Mouse (Mus musculus) monocyte, adult 5-6 weeks (primary cell): ENCODE results near the gene Nln. TPM values are rescaled to one million over a fixed set of nuclear protein-coding genes. Genes with fewer than 3 reads are reported as not detected.

Source experiments
- ATAC-seq: fragments of 153-309, 156-312 bp; replicated peaks from 2 replicates; pipeline ENCODE4 v1.8.0; 2017; ENCODE audit warnings: mild to moderate bottlenecking; ENCODE audit not compliant: low TSS enrichment, insufficient number of reproducible peaks, severe bottlenecking, poor library complexity, low FRiP score
- total RNA-seq: library from RNA; stranded (forward); fragments of 200-1000, 200-491, 200-594 nt; gene quantifications from 3 replicates; pipeline ENCODE4 v1.2.3, GENCODE M21; 2017

The Nln gene
- total RNA-seq, 1 experiment from 2014 or later, result 84.6 TPM

DNA sequence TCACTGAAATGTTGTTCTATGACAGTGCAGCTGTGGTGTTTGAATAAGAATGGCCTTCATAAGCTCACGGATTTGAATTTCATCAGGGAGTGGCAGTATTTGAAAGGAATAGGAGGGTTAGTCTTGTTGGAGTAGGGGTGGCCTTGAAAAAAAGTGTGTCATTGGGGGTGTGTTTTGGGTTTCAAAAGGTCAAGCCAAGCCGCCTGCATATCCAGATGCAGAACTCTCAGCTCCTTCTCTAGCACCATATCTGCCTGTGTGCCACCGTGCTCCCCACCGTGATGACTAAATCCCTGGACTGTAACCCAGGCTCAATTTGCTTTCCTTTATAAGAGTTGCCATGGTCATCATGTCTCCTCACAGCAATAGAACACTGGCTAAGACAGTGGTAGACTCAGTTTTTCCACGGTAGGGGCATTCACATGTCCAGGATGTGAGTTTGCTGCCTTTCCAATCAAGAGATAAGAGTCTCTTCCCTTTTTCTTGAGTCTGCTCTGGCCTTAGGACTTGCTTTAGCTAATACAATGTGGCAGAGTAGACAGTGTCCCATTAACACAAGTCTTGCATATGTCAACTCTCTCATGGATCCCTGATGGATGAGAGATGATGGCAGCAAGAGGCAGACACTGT lies 7.7 kb downstream of the Nln start:
- ATAC-seq, result no peak

DNA sequence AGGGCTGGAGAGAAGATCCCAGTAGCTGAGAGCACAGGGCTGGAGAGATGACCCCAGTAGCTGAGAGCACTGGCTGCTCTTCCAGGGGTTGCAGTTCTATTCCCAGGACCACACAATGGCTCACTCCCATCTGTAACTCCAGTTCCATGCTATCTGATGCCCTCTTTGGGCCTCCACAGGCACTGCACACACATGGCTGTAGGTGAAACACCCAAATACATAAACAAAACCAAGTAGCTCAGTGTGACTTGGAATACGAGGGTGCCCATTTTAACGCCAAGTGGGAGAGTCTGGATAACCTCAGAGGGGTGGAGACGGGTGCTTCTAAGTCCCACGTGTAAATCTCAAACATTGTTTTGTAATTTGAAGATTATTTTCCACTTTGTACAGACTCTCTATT lies 9.0 kb downstream of the Nln start:
- no peak for ATAC-seq

DNA sequence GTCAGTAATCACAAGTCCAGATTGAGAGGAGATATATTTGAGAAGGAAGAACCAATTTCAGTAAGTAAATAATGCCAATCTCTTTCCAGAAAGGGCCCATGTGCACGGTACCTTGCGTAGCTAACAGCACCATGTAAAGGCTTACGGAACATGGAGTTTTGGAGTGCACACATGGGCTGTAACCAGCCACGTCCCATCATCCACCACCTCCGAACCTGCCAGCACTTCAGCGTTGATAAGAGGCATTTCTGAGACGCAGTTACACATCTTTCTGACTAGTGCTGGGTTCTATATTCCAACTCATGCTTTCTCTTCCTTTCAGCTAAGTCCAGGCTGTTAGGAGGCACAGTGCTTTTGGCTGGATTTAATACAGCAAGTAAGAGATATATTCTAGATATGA lies 12.2 kb downstream of the Nln start:
- ATAC-seq, result no peak

DNA sequence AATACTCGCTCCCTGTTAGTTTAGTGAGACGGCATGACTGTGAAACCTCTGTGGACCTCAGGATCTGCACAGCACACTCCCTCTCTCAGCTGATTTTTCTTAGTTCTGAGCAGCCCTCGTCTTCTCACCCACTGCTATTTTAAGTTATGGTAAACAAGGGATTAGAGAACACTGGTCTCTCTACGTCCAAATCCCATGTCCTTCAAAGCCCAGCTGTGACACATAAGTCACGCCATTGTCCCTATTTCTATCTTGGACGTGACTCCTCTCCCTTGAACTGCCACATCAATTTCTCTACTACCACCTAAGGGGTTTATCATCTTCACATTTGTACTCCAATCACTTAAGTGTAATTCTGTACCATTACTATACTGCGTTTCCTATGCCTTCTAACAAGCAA lies 13.5 kb downstream of the Nln start:
- ATAC-seq, result no peak

DNA sequence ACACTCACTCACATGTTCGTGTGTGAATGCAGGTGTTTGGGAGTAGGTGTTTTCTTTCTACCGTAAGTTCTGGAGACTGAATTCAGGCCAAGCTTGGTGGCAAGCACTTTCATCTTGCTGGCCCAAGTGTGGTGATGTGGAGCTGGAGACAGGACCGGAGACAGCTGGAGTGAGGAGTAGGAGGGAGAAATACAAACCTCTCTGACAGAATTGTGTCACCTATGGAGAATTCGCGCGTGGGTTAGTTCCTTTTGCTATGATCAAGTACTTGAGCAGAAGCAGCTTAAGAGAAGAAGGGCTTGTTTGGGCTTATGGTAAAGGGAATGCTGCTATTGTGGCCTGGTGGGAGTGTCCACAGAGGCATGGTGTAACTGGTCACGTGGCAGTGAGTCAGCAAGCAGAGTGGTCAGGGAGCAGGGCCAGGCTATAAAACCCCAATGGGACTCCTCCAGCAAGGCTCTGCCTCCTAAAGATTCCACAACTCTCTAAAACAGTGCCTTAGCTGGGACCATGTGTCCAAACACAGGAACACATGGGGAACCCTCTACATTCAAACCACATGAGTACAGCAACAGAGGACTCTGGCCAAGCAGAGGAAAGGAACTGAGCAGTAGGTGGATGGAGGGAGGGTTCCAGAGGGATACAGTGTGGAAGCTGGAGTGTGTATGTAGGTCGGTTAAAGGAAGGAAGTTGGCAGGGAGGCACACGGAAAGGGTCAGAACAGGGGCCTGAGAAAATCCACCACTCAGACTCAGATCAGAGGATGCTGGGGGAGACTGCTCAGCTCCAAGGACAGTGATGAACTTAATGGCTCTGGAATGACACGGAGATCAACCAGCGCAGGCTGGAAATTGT lies 14.7 kb downstream of the Nln start:
- ATAC-seq, result no peak

DNA sequence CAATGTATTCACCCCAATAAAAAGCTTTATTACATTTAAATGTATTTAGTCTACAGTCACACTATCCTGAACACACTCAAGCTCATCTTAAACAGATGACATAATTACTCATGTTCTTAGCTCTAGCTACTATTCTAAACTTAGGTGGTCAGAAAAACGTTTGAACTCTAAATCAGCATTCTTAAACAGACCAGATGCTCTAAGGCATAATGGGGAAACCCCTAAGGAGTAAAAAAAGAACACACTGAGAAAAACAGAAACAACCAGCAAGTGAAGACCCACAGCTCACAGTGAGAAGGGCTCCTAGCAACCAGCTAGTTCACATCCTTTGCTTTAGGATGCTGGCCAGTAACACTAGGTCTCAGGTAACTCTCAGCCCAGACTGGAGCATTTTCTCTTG lies 17.7 kb downstream of the Nln start:
- ATAC-seq, result no peak

DNA sequence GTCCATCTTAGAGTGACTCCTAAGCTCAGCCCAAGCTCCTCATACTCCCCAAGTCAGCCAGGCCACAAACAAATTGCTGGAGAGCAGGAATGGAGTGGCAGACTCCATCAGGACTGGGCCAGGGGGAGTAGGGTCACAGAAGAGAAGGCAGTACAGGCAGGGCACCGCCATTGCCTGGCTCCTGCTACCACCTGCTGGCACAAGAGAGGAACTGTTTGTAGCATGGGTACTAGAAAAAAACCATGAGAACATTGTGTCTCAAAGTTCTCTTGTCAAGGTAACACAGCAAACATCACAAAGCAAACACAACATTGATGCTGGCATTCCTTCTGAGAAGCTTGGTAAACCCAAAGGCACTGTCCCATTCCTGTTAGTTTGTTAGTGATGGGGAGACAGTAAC lies 20.0 kb downstream of the Nln start:
- ATAC-seq, result peak; percentile 37; the same call in 1 of the 2 replicates

DNA sequence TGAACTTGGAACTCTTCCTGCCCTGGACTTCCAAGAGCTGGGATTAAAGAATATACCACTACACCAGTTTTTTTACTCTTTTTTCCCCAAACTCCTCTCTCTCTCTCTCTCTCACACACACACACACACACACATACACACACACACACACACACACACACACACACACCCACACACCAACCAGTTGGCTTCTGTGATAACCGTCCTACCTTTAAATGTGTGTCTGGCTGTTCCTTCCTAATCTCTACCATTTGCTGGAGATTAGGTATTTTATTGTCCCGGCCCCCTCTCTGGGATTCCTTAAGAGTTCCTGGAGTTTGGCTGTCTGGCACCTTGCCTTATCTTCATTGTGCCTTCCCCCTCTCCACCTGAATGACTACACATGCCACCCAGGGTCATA lies 24.8 kb downstream of the Nln start:
- ATAC-seq, result no peak

DNA sequence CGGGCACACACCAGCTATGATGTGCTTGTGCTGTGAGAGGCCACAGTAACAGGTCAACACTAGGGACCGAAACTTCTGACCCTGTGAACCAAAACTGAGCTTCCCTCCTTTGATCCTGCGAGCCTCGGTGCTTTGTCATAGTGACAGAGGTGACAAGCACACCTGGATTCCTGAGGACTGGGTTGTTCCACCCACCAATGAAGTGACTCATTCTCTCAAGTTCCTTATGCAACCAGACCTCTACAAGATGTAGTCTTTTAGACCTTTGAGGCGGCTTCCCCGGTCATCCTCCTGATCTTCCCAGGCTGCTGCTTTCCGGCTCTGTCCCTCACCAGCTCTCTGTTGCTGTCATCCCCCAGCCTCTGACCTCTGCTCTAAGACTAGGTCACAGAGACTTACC lies 26.9 kb downstream of the Nln start:
- ATAC-seq, result no peak

DNA sequence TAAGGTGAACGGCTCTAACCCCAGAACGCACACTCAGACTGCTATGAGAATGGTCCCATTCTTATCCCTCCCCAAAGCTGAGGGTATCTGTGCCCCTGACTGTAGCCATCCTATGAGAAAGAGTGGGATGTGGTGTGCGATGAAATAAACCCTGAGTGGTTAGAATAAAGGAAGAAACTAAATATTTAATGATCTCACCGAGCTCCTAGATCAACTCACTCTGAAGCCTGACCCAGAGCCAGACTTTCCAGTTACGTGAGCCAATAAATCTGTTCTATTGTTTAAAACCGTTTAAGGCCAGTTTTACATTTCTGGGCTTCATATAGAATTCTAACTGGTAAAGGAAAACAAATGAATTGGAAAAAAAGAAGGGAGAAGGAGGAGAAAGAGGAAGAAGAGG lies 32.4 kb downstream of the Nln start:
- ATAC-seq, result no peak

DNA sequence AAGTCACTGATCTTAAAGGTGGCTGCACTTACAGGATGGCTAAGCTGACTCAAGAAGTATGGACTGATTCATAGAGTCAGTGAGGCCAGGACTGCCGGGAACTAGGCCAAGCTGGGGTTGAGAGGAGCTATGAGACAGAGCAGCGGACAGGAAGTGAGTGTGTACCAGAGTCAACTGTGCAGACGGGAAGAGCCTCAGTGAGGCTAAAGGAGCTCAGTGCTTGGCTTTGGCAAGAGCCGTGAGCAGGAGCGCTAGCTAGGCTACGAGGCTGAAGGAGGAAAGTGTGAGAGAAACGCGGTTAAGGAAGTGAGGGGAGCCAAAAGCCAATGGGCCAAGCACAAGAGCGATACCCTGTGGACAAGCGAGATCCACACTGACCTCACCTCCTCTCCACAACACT lies 34.7 kb downstream of the Nln start:
- no peak; the same call in 1 of the 2 replicates for ATAC-seq

DNA sequence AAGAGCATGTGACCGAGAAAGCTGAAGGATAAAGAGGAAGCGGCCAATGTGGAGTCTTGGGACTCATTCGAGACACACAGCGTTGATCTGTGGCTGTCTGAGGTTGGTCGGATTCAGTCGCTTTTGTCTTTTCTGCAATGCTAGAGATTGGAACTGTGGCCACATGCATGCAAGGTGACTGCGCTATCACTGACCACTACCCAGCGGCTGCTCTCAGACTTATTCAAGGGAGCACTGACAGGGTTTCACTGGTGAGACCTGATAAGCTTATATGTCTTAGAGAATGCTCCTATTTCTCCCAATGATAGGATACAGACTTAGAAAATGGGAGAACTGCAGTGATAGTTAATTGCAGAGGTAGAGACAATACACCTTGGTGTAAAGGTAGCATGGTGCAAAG lies 35.2 kb downstream of the Nln start:
- no peak for ATAC-seq

DNA sequence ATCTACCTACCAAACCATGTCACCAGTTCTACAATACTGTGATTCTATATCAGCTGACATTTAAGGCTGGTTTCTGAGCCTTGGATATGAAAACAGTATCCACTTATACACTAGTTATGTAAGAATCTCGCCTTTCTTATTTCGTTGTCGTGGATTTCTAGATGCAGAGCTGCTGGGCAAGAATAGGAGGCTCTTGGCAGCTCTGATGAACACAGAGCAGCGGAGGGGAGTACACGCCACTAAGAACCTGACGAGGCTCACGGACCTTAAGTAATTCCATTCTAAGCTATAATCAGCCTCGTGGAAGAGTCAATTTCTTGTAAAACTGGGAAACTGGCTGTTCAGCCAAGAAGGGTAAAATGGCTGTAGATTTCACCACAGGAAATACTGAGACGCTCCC lies 37.1 kb downstream of the Nln start:
- ATAC-seq, result no peak

DNA sequence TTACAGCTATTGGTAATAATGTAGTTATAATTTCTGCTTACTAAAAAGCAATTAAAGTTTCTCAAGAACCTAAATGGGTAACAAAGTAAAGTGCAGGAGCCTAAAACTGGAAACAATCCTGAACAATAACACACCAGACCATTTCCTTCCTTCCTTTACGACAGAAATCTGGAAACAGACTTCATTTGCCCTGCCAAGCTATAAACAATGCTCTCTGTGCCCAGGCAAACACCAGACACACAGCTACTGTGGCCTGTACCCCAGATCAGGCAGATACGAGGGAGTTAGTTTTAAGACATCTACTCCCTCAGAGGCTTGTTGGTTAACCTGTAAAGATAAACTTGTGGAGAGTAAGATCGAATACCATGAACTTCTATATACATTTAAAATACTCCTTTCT lies 38.7 kb downstream of the Nln start:
- ATAC-seq, result no peak

DNA sequence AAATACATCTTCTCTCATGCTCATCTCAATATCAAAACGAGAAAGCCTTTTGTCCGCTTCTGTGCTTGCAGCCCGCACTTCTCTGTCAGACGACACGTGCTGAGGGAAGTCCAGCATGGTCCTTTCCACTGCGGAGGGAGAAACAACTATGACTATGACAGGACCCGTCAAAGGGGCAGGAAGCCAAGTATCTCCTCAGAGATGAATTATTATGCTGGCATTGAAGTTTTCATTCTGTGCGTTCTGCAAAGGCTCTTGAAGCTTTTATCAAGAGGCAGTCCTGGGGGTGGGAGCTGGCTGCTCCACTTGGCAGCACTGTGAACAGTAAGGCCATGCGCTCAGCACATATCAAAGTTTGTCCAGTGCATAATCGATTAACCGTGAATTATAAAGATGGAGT lies 40.2 kb downstream of the Nln start:
- no peak for ATAC-seq

DNA sequence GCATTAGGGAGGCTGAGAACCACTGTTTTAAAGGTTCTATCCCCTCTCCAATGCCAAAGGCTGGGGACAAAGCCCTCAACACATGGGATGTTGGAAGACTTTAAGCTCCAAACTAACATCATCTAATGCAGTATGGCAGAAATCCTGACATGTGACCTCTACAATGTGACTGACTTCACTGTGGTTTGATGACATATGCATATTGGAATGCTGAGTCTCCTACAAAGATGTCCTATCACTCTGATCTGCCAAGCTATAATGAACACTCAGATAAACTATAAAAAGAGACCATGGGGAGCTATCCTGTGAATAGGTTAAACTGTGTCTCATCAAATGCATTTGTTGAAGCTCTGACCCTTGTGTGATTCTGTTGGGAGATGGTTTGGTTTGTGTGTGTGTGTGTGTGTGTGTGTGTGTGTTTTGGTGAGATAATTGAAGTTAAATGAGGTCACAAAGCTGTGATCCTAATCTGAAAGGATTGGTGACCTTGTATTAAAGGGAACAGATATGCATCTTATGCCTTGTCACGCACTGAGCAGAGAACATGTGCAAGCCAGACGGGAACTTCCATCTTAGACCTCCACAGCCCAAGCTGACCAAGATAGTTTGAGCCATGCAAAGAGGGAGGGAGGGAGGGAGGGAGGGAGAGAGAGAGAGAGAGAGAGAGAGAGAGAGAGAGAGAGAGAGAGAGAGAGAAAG lies 43.6 kb downstream of the Nln start:
- no peak for ATAC-seq

DNA sequence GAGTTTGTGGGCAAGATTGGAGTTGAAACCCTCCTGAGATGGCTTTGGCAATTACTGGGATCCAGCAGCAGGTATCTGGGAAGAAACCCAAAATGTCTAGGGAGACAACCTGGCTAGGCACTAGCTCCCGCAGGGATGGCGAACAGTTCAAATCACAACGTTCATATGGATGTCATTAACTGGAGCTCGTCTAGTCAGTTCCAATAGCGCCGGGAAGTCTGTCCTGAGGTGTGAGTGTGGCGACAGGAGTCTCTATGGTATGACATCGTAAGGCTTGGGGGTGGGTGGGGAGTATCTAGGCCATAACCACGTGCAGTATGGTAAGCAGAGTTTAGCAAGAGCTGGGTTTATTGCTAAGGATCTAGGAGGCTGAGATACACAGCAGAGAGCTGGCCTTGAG lies 46.4 kb downstream of the Nln start:
- no peak for ATAC-seq

DNA sequence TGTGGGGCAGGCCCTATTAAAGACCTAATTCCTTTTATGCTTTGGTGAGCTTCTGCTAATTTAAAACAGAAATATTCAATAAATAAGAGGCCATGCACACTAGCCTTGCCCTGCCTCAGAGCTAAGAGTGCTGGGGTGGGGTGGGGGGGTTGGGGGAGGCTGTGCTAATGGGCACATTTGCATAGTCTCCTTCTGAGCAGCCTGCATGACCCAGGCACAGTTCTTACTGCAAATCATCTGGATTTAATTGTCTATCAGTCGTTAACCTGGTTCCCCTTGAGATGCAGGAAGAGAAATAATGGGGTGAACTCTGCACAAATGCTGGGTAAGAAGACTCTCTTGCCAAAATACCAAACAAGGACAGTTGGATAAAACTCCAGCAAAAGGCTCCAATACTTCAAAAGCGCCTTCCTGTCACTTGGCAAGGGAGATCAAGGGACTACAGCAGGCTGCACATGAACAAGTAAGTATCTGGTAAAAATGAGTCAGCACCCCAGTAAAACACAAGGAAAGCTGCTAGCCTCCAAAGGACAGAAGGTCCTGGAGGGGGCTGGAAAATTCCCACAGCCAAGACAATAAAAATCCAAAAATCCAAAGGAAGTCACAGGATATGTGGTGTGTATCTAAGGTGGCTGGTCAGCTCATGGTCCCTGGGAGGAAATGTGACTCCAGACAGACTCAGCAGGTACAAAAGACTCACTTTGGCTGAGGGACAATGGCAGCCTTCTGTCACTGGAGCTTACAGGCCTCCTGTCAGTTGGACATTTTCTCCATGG lies 47.3 kb downstream of the Nln start:
- no peak for ATAC-seq

DNA sequence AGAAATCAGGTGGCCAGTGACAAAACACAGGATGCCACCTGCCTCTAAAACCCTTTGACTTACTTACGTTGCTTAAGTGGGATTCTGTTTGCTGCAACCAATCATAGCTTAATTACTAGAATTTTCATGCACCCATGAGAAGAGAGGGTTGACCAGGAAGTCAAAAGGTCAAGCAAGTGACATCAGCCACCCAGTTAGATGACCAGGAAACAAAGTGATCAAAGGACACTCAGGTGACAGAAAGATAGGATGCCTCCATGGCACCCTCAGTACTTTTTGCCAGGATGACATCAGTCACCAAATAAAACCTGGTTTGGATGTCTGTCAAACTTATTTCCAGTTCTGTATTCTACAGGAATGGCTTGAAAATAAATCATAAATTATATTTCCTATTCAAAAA lies 49.2 kb downstream of the Nln start:
- no peak for ATAC-seq
